Mouse (Mus musculus): ENCODE results near the gene Lmnb2.

- TF ChIP-seq CTCF (IDR thresholded peaks at IDR 0.05): no peak
- TF ChIP-seq EP300 (IDR thresholded peaks at IDR 0.05; ENCODE audit: insufficient read depth, low read depth, low read length): no peak
Observed at GRCm38 (mm10) chr10:80925472-80925871, 7.4 kb upstream of the Lmnb2 start.
